Mouse (Mus musculus): ENCODE data around the gene Bach2. TPM values are rescaled to one million over a fixed set of nuclear protein-coding genes. Genes with fewer than 3 reads are reported as not detected.

Bach2 gene
- total and polyA plus RNA-seq, 2 experiments from 2014 or later = 11.7 to 15.9 TPM

DNA sequence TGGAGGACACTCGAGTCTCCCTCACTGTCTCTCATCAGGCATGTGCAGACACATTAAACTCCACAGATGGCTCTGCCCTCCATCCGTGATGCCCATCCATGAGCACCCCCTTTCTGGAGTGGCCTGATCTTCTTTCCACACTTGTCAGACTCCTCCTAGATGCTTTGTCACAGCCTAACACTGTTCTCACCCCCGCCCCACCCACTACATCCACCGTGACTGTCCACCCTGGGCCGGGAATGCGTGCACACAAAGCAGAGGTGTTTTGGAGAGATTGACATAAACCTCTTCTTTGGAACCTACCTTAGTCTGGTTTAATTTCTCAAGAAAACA is 202.1 kb downstream of the Bach2 start:
- no peaks in the 10 kb centered on the region for H3K36me3 ChIP-seq (ENCODE audit: insufficient read depth, low read length)
- H3K9me3 ChIP-seq (ENCODE audit: low read length) = no peaks in the 10 kb centered on the region
- no peak overlapping the region for H3K27ac ChIP-seq (ENCODE audit: low read depth, low read length)
- no peak overlapping the region for H3K4me3 ChIP-seq (ENCODE audit: low read depth, low read length)
- no peaks in the 10 kb centered on the region for H3K4me1 ChIP-seq (ENCODE audit: insufficient read depth, low read length)
- no peak for DNase-seq (ENCODE audit: low spot score)
- WGBS = 88% methylated on average over 6 of the region's 6 CpGs
- no peak overlapping the region for H3K9ac ChIP-seq (replicated peaks; ENCODE audit: low read length, poor library complexity, severe bottlenecking)
- ATAC-seq (ENCODE audit: low FRiP score) = 0 out of 2 replicates have a peak, but pooled peaks have one; percentile 10
- no peak for TF ChIP-seq CTCF (IDR thresholded peaks at IDR 0.05)
- H3K4me2 ChIP-seq (ENCODE audit: low read depth, low read length, poor library complexity, severe bottlenecking) = no peak overlapping the region
- no peaks in the 10 kb centered on the region for H3K27me3 ChIP-seq (ENCODE audit: insufficient read depth, low read length)

DNA sequence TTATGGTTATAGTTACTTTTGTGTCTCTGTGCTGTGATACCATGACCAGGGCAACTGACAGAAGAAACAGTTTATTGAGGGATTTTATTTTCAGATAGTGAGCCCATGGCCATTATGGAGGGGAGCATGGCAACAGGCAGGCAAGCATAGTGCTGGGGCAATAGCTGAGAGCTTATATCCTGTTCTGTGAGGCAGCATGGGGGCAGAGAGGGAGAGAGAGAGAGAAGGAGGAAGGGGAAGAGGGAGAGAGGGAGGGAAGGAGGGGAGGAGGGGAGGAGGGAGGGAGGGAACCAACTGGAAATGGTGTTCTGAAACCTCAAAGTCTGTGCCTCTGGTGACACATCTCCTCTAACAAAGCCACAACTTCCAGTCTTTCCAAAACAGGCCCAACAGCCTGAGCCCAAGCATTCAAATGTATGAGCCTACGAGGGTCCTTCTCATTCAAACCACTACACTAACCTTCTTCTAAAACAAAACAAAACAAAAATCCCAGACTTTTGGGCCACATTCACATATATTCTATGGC is 206.1 kb downstream of the Bach2 start:
- WGBS = 100% methylated on average over 1 of the region's 1 CpGs
- H3K27me3 ChIP-seq (ENCODE audit: insufficient read depth, low read length) = no peaks in the 10 kb centered on the region
- no peak for ATAC-seq (ENCODE audit: low FRiP score)
- DNase-seq (ENCODE audit: low spot score) = no peak
- H3K4me3 ChIP-seq (ENCODE audit: low read depth, low read length) = no peak overlapping the region
- no peak overlapping the region for H3K9ac ChIP-seq (replicated peaks; ENCODE audit: low read length, poor library complexity, severe bottlenecking)
- H3K9me3 ChIP-seq (ENCODE audit: low read length) = no peaks in the 10 kb centered on the region
- TF ChIP-seq CTCF (IDR thresholded peaks at IDR 0.05) = no peak
- H3K27ac ChIP-seq (ENCODE audit: low read depth, low read length) = no peak overlapping the region
- no peak overlapping the region for H3K4me2 ChIP-seq (ENCODE audit: low read depth, low read length, poor library complexity, severe bottlenecking)
- no peaks in the 10 kb centered on the region for H3K36me3 ChIP-seq (ENCODE audit: insufficient read depth, low read length)
- no peaks in the 10 kb centered on the region for H3K4me1 ChIP-seq (ENCODE audit: insufficient read depth, low read length)

GRCm38 (mm10) chr4:32447850-32448249 is 209.2 kb downstream of the Bach2 start:
- H3K27ac ChIP-seq (ENCODE audit: low read depth, low read length) = no peak overlapping the region
- 95% methylated on average over 3 of the region's 3 CpGs for WGBS
- no peak for ATAC-seq (ENCODE audit: low FRiP score)
- no peak for TF ChIP-seq CTCF (IDR thresholded peaks at IDR 0.05)
- no peaks in the 10 kb centered on the region for H3K36me3 ChIP-seq (ENCODE audit: insufficient read depth, low read length)
- H3K27me3 ChIP-seq (ENCODE audit: insufficient read depth, low read length) = no peaks in the 10 kb centered on the region
- DNase-seq (ENCODE audit: low spot score) = no peak
- no peaks in the 10 kb centered on the region for H3K4me1 ChIP-seq (ENCODE audit: insufficient read depth, low read length)
- no peaks in the 10 kb centered on the region for H3K9me3 ChIP-seq (ENCODE audit: low read length)
- no peak overlapping the region for H3K4me2 ChIP-seq (ENCODE audit: low read depth, low read length, poor library complexity, severe bottlenecking)
- no peak overlapping the region for H3K4me3 ChIP-seq (ENCODE audit: low read depth, low read length)
- H3K9ac ChIP-seq (replicated peaks; ENCODE audit: low read length, poor library complexity, severe bottlenecking) = no peak overlapping the region

- Histone ChIP-seq H3K4me1 (ENCODE audit: insufficient read depth, low read length) (no peaks in the 10 kb centered on the region), H3K9me3 (ENCODE audit: low read length) (no peaks in the 10 kb centered on the region), H3K9ac (replicated peaks; ENCODE audit: low read length, poor library complexity, severe bottlenecking) (no peak overlapping the region), H3K27me3 (ENCODE audit: insufficient read depth, low read length) (no peaks in the 10 kb centered on the region), H3K36me3 (ENCODE audit: insufficient read depth, low read length) (no peaks in the 10 kb centered on the region), H3K4me2 (ENCODE audit: low read depth, low read length, poor library complexity, severe bottlenecking) (no peak overlapping the region), H3K27ac (ENCODE audit: low read depth, low read length) (no peak overlapping the region), H3K4me3 (ENCODE audit: low read depth, low read length) (no peak overlapping the region)
- 64% methylated on average over 7 of the region's 7 CpGs for WGBS
- DNase-seq (ENCODE audit: low spot score) = no peak
- no peak for TF ChIP-seq CTCF (IDR thresholded peaks at IDR 0.05)
- no peak for ATAC-seq (ENCODE audit: low FRiP score)
These were observed 223.4 kb downstream of the Bach2 start for GRCm38 (mm10) chr4:32461986-32462385.

GRCm38 (mm10) chr4:32463065-32463464 is 224.5 kb downstream of the Bach2 start:
- H3K9me3 ChIP-seq (ENCODE audit: low read length) = no peaks in the 10 kb centered on the region
- ATAC-seq (ENCODE audit: low FRiP score) = no peak
- H3K27ac ChIP-seq (ENCODE audit: low read depth, low read length) = no peak overlapping the region
- WGBS = 87% methylated on average over 6 of the region's 6 CpGs
- no peak for TF ChIP-seq CTCF (IDR thresholded peaks at IDR 0.05)
- no peak overlapping the region for H3K4me2 ChIP-seq (ENCODE audit: low read depth, low read length, poor library complexity, severe bottlenecking)
- H3K4me1 ChIP-seq (ENCODE audit: insufficient read depth, low read length) = no peaks in the 10 kb centered on the region
- no peak overlapping the region for H3K4me3 ChIP-seq (ENCODE audit: low read depth, low read length)
- no peak overlapping the region for H3K9ac ChIP-seq (replicated peaks; ENCODE audit: low read length, poor library complexity, severe bottlenecking)
- H3K27me3 ChIP-seq (ENCODE audit: insufficient read depth, low read length) = no peaks in the 10 kb centered on the region
- no peak for DNase-seq (ENCODE audit: low spot score)
- H3K36me3 ChIP-seq (ENCODE audit: insufficient read depth, low read length) = no peaks in the 10 kb centered on the region

DNA sequence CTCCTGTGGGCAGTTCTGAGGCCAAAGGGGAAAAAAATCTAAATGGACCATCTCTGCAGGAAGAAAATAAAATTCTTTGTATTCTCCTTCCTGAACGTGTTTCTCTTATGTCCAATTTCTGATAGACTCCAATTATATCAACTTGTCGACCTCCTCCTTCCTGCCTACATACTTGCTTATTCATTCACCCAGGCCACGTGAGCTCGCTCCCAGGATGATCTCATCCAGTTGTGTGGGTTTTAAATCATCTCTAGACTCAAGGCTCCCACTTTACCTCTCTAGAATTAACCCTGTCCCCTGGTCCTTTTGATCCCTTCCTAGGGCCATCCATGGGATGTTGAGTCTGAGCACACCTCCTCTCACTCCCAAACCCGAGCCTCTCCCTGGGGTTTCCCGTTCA is 225.9 kb downstream of the Bach2 start:
- Histone ChIP-seq H3K9ac (replicated peaks; ENCODE audit: low read length, poor library complexity, severe bottlenecking) (no peak overlapping the region), H3K4me1 (ENCODE audit: insufficient read depth, low read length) (no peaks in the 10 kb centered on the region), H3K27ac (ENCODE audit: low read depth, low read length) (no peak overlapping the region), H3K36me3 (ENCODE audit: insufficient read depth, low read length) (no peaks in the 10 kb centered on the region), H3K27me3 (ENCODE audit: insufficient read depth, low read length) (no peaks in the 10 kb centered on the region), H3K9me3 (ENCODE audit: low read length) (0 out of 2 replicates have a peak, but pooled peaks cover 2% of the 10 kb centered on the region), H3K4me3 (ENCODE audit: low read depth, low read length) (no peak overlapping the region), H3K4me2 (ENCODE audit: low read depth, low read length, poor library complexity, severe bottlenecking) (no peak overlapping the region)
- no peak for DNase-seq (ENCODE audit: low spot score)
- no peak for TF ChIP-seq CTCF (IDR thresholded peaks at IDR 0.05)
- no peak for ATAC-seq (ENCODE audit: low FRiP score)
- 84% methylated on average over 6 of the region's 6 CpGs for WGBS

All from midbrain, postnatal 0 days (tissue).